Mouse (Mus musculus) heart, adult 2 months (tissue): ENCODE measurements at regions not wholly inside any gene's neighbourhood (a gene's known extent, or its start where the extent isn't known, plus 50 kb on each side); places are given as distances from the start of the nearest gene placed in this dataset.

Experiments
- CTCF ChIP-seq: fragments of 200-600 bp; IDR thresholded peaks from 2 replicates; pipeline ENCODE4 v1.8.1; 2022; ENCODE audit warnings: antibody characterized with exemption, mild to moderate bottlenecking, moderate library complexity
- EP300 ChIP-seq: fragments of 200-500 bp; IDR thresholded peaks from 2 replicates; pipeline ENCODE4 v1.6.1; 2011; ENCODE audit warnings: low read depth, low read length, control low read depth; ENCODE audit not compliant: insufficient read depth
- POLR2A ChIP-seq: fragments of 200-500 bp; IDR thresholded peaks from 2 replicates; pipeline ENCODE4 v1.6.1; 2011; ENCODE audit warnings: mild to moderate bottlenecking, low read depth, low read length, control low read depth; ENCODE audit not compliant: insufficient read depth

DNA sequence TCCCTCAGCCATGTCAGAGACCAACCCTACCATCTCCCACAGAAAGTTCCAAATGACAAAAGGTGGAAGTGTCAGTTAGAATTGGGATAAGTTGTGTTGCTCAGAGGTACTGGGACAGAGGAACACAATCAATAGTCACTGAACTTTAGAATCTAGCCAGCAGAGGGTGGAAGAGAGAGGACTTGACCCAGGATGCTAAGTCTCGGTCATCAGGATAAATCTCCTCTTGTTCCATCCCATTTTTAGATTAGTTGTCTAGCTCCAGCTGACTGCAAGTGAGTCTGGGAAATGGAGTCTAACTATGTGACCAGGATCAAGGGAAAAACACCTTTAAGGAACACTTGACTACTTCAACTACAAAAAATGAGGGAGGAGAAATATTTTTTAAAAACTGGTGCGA, 91.5 kb downstream of the Fam84b start:
- TF ChIP-seq POLR2A (no peak), CTCF (peak; percentile 70), EP300 (no peak)
